9 mouse cellular contexts compared by ENCODE assay signal in the genomic region with DNA sequence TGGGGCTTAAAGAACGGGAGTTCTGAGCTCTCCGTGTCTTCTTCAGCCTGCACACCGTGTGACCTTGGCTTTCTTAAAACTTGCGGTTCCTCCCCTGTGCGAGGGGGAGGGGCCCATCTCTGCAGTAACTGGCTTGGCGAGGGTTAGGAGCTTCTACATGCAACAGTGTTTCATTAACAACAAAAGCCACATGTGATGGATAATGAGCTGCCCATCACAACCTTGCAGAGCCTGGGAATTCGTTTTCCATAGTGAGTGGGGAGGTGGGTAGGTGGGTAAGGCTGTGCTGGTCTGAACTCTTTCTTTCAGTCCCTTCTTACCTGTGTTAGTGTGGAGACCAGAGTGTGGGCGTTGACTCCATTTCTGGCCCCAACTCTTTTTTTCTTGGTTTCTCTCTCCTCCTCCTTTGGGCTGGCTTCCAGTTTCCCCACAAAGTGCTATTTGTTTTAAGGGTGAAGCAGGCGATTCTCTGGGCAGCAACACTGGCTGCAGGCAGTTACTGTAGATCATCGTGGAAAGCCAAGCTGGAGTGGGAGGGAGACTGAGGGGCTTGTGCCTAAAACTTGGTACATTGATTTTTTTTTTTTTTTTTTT. TPM values are rescaled to one million over a fixed set of nuclear protein-coding genes. Genes with fewer than 3 reads are reported as not detected.
DNase-seq lines count a peak whose midpoint lies in the region; ATAC-seq lines count a peak whose summit lies in the region.
"Had no signal": no experiment of that assay in that cellular context is flagged by ENCODE, and none has a peak within 500 bp of the region (broad histone marks: within the 10 kb centered on the region; RNA-seq: fewer than 3 reads in every experiment).

No protein-coding gene starts in this region.

- peaks cover 24% of the 10 kb centered on the region for H3K4me1 ChIP-seq in hindbrain, embryonic 14.5 days (replicated peaks; ENCODE audit: control insufficient read depth, insufficient read depth, low read length)
- H3K4me1 ChIP-seq in limb, embryonic 15.5 days = peaks cover 25% of the 10 kb centered on the region

- no peak overlapping the region for H3K9ac ChIP-seq in hindbrain, embryonic 14.5 days
- no peak overlapping the region for H3K9ac ChIP-seq in limb, embryonic 15.5 days

- ATAC-seq in hindbrain, embryonic 14.5 days (ENCODE audit: low FRiP score) = peak; percentile 32; the same call in 1 of the 2 replicates
- 0 out of 2 replicates have a peak, but pooled peaks have one; percentile 53 for ATAC-seq in limb, embryonic 15.5 days (ENCODE audit: insufficient number of reproducible peaks, low FRiP score, low TSS enrichment, low read depth)
- ATAC-seq: Patski had no signal

- H3K4me2 ChIP-seq in hindbrain, embryonic 14.5 days (replicated peaks) = peak overlapping the region; percentile 10; the same call in 1 of the 2 replicates
- no peak overlapping the region; the same call in 1 of the 2 replicates for H3K4me2 ChIP-seq in limb, embryonic 15.5 days

- no peaks in the 10 kb centered on the region for H3K9me3 ChIP-seq in hindbrain, embryonic 14.5 days (ENCODE audit: control insufficient read depth, low read length)
- no peaks in the 10 kb centered on the region for H3K9me3 ChIP-seq in limb, embryonic 15.5 days

- H3K27me3 ChIP-seq in hindbrain, embryonic 14.5 days (ENCODE audit: control insufficient read depth, insufficient read depth, low read length) = no peaks in the 10 kb centered on the region
- H3K27me3 ChIP-seq in limb, embryonic 15.5 days = no peaks in the 10 kb centered on the region
- H3K27me3 ChIP-seq: Patski had no signal

- H3K4me3 ChIP-seq in hindbrain, embryonic 14.5 days (replicated peaks; ENCODE audit: low read length) = no peak overlapping the region
- no peak overlapping the region for H3K4me3 ChIP-seq in limb, embryonic 15.5 days

- 44% methylated on average over 10 of the region's 10 CpGs for WGBS in hindbrain, embryonic 14.5 days
- 26% methylated on average over 10 of the region's 10 CpGs for WGBS in limb, embryonic 15.5 days

- H3K27ac ChIP-seq in hindbrain, embryonic 14.5 days = peak overlapping the region; percentile 79
- peak overlapping the region; percentile 68 for H3K27ac ChIP-seq in limb, embryonic 15.5 days

- DNase-seq in kidney, adult 11 months = peak; percentile 42
- no peak for DNase-seq in kidney, adult 18-20 months
- DNase-seq in Muller cell, postnatal 12 days (ENCODE audit: inconsistent ontology term) = peak; percentile 45
- no peak for DNase-seq in hindbrain, embryonic 14.5 days (ENCODE audit: low spot score)
- peak; percentile 70 for DNase-seq in thymus, postnatal 14 days
- DNase-seq in urinary bladder, postnatal 10 days (ENCODE audit: low spot score) = no peak
- DNase-seq in embryo, embryonic 11 days = no peak

- no peaks in the 10 kb centered on the region for H3K36me3 ChIP-seq in hindbrain, embryonic 14.5 days (replicated peaks; ENCODE audit: control insufficient read depth, insufficient read depth)
- H3K36me3 ChIP-seq in limb, embryonic 15.5 days = no peaks in the 10 kb centered on the region

RNA-seq across cellular contexts. Expression of a gene that starts 15.9 kb away (rescaled TPM):
- 38.4 and 40.3 TPM in 2 replicates for polyA plus RNA-seq in hindbrain, embryonic 14.5 days (2014; fragmentation: Nextera tagmentation; extraction: Ambion mirVana)
- 10.7 and 11.6 TPM in 2 replicates for polyA plus RNA-seq in limb, embryonic 15.5 days (2015; fragmentation: Nextera tagmentation; extraction: Ambion mirVana)

Comparison
In these comparisons a context has a peak if more than half of its experiments do, and no peak if none do; other contexts are left out.
1. DNase-seq: peak in kidney, adult 11 months (single experiment), Muller cell, postnatal 12 days (single experiment) and thymus, postnatal 14 days (single experiment); none in kidney, adult 18-20 months (single experiment), hindbrain, embryonic 14.5 days (single experiment), urinary bladder, postnatal 10 days (single experiment) and embryo, embryonic 11 days (single experiment).